Mouse (Mus musculus) cortical plate, adult 2 months (tissue): ENCODE results near the gene Slamf6. TPM values are rescaled to one million over a fixed set of nuclear protein-coding genes. Genes with fewer than 3 reads are reported as not detected.

Experiments
- H3K27ac ChIP-seq: fragments of 200-500 bp; 2 replicates; pipeline ENCODE4 v1.5.1; 2012; ENCODE audit warnings: low read length, control low read depth, inconsistent platforms; ENCODE audit not compliant: insufficient read depth
- H3K4me1 ChIP-seq: fragments of 200-500 bp; 2 replicates; pipeline ENCODE4 v1.6.1; 2011; ENCODE audit warnings: low read length; ENCODE audit not compliant: control insufficient read depth, insufficient read depth
- H3K4me3 ChIP-seq: fragments of 200-500 bp; 2 replicates; pipeline ENCODE4 v1.5.1; 2011; ENCODE audit warnings: mild to moderate bottlenecking, low read length, control low read depth; ENCODE audit not compliant: insufficient read depth
- CTCF ChIP-seq: fragments of 200-500 bp; IDR thresholded peaks from 2 replicates; pipeline ENCODE4 v1.5.1; 2011; ENCODE audit warnings: mild to moderate bottlenecking, control low read depth, low read length; ENCODE audit not compliant: insufficient read depth; ENCODE audit errors: extremely low read depth
- POLR2A ChIP-seq: fragments of 200-500 bp; IDR thresholded peaks from 2 replicates; pipeline ENCODE4 v1.6.1; 2011; ENCODE audit warnings: mild to moderate bottlenecking, low read length, control low read depth; ENCODE audit not compliant: insufficient read depth; ENCODE audit errors: extremely low read depth
- polyA plus RNA-seq: library from polyadenylated mRNA; depleted of rRNA; stranded (reverse); fragments of >200 nt; gene quantifications from 2 replicates; pipeline ENCODE4 v1.2.3, GENCODE M21; 2012

Slamf6 gene
- polyA plus RNA-seq, 1 experiment: 0.21 TPM

DNA sequence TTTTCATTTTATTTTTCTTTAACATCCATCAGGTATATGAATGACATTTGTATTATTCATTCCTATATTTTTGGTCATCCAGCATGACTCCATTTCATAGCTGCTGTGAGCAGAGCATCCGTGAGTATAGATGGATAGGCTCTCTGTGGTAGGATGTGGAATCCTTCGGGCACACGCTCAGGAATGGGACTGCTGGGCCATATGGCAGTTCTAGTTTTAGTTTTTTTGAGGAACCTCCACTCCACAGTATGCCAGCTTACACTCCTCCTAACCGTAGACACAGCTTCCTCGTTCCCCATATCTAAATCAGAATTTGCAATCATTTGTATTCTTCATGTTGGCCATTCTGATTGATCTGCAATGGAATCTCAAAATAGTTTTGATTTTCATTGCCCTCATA, 5.5 kb downstream of the Slamf6 start:
- Histone ChIP-seq H3K27ac (no peak overlapping the region), H3K4me3 (no peak overlapping the region), H3K4me1 (no peaks in the 10 kb centered on the region)
- no peak for TF ChIP-seq CTCF
- no peak for TF ChIP-seq POLR2A

DNA sequence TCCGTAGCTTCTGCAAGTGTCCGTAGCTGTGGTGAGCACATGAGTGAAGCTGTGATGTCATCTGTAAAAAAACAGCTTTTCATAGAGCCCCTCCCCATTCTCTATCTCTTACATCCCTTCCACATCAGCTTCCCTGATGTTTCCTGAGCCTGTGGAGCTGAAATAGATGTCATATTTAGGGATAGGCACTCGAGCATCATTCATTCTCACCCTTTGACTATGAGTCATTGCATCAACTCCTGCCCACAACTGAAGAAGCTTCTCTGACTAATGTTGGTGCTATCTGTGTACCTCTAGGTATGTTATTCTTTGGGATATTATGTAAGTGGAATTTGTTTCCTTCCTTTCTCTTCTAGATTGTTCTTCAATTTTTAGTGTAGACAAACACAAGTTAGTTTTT, 7.6 kb downstream of the Slamf6 start:
- Histone ChIP-seq H3K4me1 (no peaks in the 10 kb centered on the region), H3K27ac (no peak overlapping the region; the same call in 1 of the 2 replicates), H3K4me3 (no peak overlapping the region)
- TF ChIP-seq POLR2A (no peak), CTCF (no peak)

DNA sequence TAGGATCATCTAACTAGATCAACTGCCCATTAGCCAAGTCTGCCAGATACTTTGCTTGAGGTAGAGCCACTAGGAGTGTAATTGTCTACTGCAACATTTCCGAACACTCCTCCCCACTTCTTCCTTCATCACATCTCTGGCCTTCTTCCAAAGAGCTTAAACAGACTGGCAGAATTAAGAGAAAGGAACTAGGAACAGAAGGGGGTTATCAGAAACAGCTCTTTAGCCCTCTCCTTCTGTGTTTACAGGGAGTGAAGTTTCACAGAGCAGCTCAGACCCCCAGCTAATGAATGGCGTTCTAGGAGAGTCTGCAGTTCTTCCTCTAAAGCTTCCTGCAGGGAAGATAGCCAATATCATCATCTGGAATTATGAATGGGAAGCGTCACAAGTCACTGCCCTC, 16.5 kb downstream of the Slamf6 start:
- TF ChIP-seq CTCF: no peak
- no peak for TF ChIP-seq POLR2A
- H3K27ac ChIP-seq: no peak overlapping the region
- H3K4me3 ChIP-seq: no peak overlapping the region
- H3K4me1 ChIP-seq: no peaks in the 10 kb centered on the region

DNA sequence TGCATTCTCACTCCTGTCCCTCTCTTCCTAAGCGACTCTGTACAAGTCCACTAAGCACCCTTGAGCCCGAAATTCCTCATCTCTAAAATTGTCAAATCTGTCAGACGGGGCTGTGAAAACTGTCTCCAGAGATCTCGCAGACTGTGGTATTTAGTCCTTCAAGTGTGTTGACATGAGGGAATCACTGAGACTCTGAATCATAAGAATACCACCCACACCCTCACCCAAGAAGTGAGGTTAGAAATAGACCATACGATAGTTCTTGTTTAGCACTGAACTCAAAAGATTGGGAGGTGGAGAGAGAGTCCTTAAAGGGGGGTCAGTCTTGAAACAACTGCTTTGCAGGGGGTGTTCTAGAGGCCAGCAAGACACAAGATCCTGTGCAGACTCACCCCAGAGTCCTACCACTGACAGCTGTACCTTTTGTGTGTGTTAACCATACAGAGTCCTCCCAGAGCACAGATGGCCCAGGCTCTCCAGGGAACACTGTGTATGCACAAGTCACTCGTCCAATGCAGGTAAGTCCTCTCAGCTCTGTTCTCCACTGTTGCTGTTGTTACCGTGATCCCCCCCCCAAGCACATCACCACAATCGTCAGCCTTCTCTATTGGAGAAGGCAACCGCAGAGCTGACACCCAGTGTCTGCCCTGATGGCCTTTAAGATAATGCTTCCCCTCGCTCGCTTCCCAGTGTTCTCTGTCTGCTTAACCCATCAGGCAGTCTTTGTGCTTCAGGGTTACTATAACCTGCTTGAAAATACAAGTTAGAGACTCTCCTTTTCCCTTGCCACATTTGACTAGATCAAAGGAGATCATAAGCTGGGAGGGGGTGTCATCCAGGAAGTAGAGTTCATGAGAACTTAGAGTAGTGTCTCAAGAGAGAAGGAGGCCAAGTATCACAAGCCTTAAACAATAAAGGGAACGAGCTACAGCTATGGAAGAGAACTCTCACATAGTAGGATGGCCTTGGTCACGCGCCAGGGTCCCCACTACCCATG, 21.9 kb downstream of the Slamf6 start:
- Histone ChIP-seq H3K4me1 (no peaks in the 10 kb centered on the region; the same call in 1 of the 2 replicates), H3K4me3 (no peak overlapping the region), H3K27ac (no peak overlapping the region)
- TF ChIP-seq POLR2A (no peak), CTCF (no peak)

DNA sequence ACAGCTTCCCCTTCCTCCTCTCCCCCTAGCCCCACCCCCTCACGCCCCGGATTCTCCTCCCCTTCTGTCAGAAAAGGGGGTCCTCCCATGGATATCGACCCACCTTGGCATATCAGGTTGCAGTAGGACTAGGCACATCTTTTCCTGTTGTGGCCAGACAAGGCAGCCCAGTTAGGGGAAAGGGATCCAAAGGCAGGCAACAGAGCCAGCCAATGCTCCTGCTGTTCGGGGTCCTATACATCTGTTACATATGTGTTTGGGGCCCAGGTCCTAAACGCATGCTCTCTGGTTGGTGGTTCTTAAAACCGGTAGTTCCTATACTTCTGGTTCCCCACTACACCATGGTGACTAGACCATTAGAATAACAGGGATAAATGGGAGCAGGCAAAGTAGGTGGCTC, 23.3 kb downstream of the Slamf6 start:
- Histone ChIP-seq H3K4me1 (no peaks in the 10 kb centered on the region; the same call in 1 of the 2 replicates), H3K4me3 (no peak overlapping the region), H3K27ac (no peak overlapping the region)
- TF ChIP-seq CTCF (no peak), POLR2A (no peak)

DNA sequence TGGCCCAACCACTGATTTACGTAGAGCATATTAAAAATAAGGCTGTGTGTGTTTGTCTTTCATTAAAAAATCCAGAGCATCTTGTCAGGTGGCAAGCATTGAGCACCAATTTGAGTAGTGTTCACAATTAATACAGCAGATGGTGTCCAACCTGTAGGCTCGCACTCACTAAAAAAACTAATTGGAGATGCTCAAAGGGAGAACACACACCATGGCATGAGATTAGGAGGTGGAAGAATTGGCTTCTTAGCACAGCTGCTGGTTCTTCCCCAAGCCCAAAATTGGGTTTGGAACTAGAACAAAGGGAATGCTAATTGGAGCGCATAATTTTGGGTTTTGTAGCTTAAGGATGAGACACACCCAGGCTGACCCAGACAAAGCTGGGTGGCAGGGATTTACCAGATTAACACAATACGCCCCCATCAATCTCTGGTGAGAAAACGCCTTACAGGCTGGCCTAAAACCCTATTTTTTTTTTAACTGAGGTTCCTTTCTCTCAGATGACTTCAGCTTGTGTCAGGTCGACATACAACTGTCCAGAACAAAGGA, 29.2 kb downstream of the Slamf6 start:
- Histone ChIP-seq H3K4me3 (no peak overlapping the region), H3K27ac (no peak overlapping the region), H3K4me1 (no peaks in the 10 kb centered on the region)
- TF ChIP-seq CTCF (no peak), POLR2A (no peak)

DNA sequence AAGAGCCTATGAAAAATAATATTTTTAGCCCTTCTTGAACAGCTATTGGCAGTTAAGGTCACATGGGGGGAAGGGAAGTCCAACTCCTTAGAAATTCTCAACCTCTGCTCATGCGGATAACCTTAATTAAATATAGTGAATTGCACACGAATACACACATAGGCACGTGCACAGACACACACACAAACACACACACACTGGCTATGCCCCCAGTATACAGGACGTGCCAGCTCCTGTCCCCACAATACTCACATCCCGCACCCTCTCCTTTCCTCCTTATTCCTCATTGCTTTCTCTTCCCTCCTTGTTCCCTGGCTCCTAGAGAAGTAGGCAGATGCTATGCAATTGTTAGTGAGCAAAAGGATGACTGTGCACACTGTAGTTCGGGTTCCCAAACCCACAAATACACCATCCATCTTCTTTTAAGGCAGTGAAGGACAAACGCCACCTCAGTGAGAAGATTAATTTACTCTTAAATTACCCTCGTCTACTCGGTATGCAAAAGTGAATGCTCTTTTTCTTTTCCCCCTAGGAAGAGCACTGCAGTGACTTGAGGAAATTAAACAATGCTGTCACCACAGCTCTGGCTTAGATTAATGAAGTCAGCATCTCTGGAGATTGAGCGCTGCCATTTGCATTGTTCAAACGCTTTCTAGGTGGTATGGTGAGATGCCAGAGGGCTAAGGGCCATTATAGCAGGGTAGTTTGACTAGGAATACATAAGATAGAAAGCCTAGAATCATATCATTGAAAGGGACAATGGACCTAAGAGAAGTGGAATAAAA, 31.0 kb downstream of the Slamf6 start:
- no peak overlapping the region for H3K4me3 ChIP-seq
- no peak for TF ChIP-seq CTCF
- no peak for TF ChIP-seq POLR2A
- H3K27ac ChIP-seq: no peak overlapping the region
- no peaks in the 10 kb centered on the region for H3K4me1 ChIP-seq

DNA sequence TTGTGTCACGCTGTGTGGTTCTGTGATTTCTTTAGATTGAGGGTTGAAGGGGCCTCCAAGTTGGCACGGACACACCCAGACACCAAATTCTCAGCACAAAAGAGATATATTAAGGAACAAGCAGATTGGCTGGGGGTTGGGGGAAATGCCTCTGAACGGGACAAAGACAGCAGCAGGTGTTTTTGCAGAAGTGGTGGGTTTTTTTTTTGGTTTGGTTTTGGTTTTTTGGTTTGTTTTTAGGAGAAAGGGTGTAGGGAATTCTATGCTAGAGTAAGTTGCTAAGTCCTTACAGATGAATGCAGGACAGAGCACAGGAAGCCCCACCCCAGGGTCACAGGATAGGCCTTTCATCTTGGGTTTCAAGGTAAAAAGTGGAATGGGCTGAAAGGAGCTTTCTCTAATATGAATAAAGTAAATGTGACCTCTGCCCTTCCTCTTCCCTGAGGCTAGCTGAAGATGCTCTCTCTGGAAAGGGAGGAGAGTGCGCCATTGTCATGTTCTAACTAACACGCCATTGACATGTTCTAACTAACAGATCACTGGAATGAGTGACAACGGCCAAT, 31.7 kb downstream of the Slamf6 start:
- Histone ChIP-seq H3K4me1 (no peaks in the 10 kb centered on the region), H3K27ac (no peak overlapping the region), H3K4me3 (no peak overlapping the region)
- TF ChIP-seq POLR2A (no peak), CTCF (no peak)

DNA sequence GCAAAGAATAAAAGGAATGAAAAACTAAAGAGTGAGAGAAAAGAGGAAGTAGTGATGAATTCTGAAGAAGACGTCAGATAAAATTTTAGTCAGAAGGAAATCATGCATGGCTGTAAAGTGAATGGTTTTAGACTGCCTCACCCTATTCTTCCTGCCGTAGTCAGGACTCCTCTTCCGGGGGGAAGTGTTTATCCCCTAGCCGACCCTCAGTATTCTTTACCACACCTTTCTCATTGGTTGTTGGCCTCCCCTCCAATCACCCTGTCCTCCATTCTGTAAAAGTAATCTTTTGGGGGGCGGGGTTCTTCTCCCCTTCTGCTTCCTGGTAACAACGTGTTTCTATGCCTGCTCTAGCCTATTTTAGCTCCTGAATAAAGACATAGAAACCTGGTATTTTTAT, 37.8 kb downstream of the Slamf6 start:
- H3K4me3 ChIP-seq: no peak overlapping the region
- no peak for TF ChIP-seq POLR2A
- no peak for TF ChIP-seq CTCF

DNA sequence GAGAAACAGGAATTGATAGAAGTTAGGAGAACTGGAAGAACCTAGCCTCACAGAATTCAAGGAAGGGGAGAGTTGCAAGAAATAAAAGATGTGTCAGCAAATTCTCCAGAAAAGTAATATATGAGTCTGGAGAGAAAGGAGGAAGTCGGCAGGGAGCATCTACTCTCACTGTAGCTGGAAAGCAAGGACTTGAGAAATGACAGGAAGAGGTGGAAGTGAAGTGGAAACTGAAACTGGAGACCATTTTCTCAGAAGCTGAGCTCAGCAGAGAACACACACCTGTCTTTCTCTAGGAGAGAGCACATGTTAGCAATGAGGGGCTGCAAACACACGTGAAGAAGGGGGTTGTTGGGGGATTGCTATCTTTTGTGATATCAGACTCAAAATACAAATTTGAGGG, 40.1 kb downstream of the Slamf6 start:
- no peak for TF ChIP-seq CTCF
- no peak for TF ChIP-seq POLR2A
- H3K27ac ChIP-seq: no peak overlapping the region
- no peak overlapping the region for H3K4me3 ChIP-seq
- H3K4me1 ChIP-seq: no peaks in the 10 kb centered on the region

More for the DNA sequence above, 37.8 kb downstream of the Slamf6 start:
- H3K27ac ChIP-seq: no peak overlapping the region
- H3K4me1 ChIP-seq: no peaks in the 10 kb centered on the region
